Mouse (Mus musculus) embryonic fibroblast, embryonic 13.5 days (primary cell): ENCODE data around the gene Hip1r. TPM values are rescaled to one million over a fixed set of nuclear protein-coding genes. Genes with fewer than 3 reads are reported as not detected.

Source experiments
- H3K27ac ChIP-seq: 2 replicates; pipeline ENCODE4 v1.5.1; 2012; ENCODE audit warnings: low read length, control low read depth, inconsistent platforms; ENCODE audit not compliant: insufficient read depth
- H3K4me1 ChIP-seq: 2 replicates; pipeline ENCODE4 v1.6.1; 2011; ENCODE audit warnings: low read length; ENCODE audit not compliant: control insufficient read depth, insufficient read depth
- H3K4me3 ChIP-seq: 2 replicates; pipeline ENCODE4 v1.5.1; 2011; ENCODE audit warnings: mild to moderate bottlenecking, control low read depth, low read length; ENCODE audit not compliant: insufficient read depth
- CTCF ChIP-seq: IDR thresholded peaks from 2 replicates; pipeline ENCODE4 v1.5.1; 2011; ENCODE audit warnings: mild to moderate bottlenecking, control low read depth, low read length, moderate library complexity, borderline replicate concordance; ENCODE audit not compliant: insufficient read depth
- POLR2A ChIP-seq: IDR thresholded peaks from 2 replicates; pipeline ENCODE4 v1.6.1; 2011; ENCODE audit warnings: low read depth, mild to moderate bottlenecking, control low read depth, low read length, moderate library complexity
- polyA plus RNA-seq: library from polyadenylated mRNA; stranded (reverse); fragments of >200 nt; gene quantifications from 2 replicates; pipeline ENCODE4 v1.2.4, GENCODE M21; 2011; ENCODE audit warnings: low read depth; ENCODE audit not compliant: missing spikeins, insufficient read length

Gene Hip1r
- polyA plus RNA-seq, 1 experiment = 5.9 TPM

DNA sequence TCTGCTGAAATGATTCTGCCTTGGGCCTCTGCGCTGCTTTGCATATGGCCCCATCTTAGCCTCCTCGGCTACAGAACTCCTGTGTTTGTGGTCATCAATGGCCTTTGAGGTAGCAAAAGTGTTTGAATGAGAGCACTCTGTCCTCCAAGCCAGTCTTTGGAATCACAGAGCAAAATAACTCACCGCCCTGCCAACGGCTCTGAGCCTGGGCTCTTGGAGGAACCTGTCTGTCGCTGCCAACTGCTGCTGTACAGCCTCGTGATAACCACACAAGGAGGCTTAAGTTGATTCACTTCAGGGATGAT lies 7.8 kb downstream of the Hip1r start:
- TF ChIP-seq POLR2A = no peak
- TF ChIP-seq CTCF = no peak
- Histone ChIP-seq H3K4me1 (peaks cover 8% of the 10 kb centered on the region), H3K27ac (no peak overlapping the region), H3K4me3 (no peak overlapping the region)

DNA sequence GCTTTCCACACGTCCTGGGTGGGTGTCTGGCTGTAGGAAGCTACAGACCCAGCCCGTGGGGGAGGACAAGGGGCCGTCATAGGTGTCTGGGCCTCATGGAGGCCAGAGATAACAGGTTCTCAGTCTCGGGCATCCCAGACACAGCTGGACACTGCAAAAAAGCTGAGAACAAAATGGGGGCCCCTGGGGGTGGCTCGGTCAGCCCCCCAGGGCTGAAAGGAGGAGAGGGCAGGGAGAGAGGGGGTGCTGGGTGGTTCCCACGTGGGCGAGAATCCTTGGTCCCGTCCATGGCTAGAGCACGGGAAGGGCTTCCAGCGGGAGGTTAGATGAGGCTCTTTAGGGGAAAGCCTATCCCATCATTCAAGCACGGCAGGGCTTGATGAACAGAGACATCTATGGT lies 9.4 kb downstream of the Hip1r start:
- Histone ChIP-seq H3K27ac (no peak overlapping the region), H3K4me3 (no peak overlapping the region), H3K4me1 (peaks cover 8% of the 10 kb centered on the region)
- no peak for TF ChIP-seq CTCF
- TF ChIP-seq POLR2A = no peak

DNA sequence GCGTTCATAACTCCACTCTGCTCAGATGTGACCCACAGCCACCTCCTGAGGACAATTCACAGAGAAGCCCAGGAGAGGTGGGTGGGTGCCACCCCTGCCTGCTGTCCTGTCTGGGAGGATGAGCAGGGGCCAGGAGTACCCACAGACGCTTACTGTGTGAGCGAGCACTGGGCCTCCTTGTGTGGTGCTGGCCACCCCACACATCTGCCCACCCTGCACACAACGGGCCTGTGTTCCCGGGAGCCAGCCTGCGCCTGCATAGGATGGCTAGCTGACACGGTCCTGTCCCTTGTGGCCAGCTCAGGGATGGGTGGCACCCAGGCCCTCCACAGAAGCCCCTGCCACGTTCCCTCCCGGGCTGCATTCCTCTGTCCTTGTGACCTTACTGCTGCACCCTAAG lies 12.0 kb downstream of the Hip1r start:
- Histone ChIP-seq H3K4me3 (no peak overlapping the region), H3K27ac (no peak overlapping the region), H3K4me1 (peaks cover 7% of the 10 kb centered on the region)
- TF ChIP-seq POLR2A = no peak
- no peak for TF ChIP-seq CTCF

DNA sequence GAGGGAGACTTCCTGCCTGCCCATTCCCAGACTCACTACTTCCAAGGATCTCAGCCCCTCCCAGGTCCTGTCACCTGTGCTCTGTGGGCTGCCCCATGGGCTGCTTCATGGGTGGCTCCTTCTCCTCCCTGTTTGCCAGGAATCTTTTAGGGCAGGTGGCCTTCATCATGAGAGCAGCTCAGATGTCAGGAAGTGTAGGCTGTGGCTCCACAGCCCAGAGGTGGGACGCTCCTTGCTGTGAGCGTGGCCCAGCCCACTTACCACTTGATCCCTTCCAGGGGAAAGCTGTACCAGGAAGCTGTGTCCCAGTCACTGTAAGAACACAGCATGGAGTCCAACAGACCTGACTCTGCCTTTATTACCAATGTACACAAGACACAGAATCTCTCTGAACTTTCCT lies 13.5 kb downstream of the Hip1r start:
- H3K27ac ChIP-seq = no peak overlapping the region
- no peak overlapping the region for H3K4me3 ChIP-seq
- H3K4me1 ChIP-seq = peaks cover 3% of the 10 kb centered on the region; the same call in 1 of the 2 replicates
- TF ChIP-seq CTCF = no peak
- TF ChIP-seq POLR2A = no peak

DNA sequence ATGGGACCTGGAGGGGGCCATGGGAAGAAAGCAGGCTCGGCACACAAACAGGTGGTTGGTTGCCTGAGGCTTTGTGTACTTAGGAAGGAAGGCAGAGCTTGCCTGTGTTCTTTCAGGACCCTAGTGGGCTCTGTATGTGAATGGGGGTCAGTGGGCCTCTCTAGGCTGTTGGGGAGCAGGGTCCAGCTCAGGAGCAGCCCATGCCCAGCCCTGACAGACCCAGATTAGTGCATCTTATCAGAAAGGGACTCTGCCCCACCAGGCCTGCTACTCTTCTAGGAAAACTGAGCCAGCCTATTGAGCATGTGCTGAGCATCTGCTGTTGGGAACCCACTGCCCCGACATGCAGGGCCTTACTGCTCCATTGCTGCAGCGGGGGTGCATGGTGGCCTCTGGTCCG lies 14.1 kb downstream of the Hip1r start:
- Histone ChIP-seq H3K4me1 (peaks cover 6% of the 10 kb centered on the region; the same call in 1 of the 2 replicates), H3K27ac (no peak overlapping the region), H3K4me3 (no peak overlapping the region)
- no peak for TF ChIP-seq POLR2A
- no peak for TF ChIP-seq CTCF

DNA sequence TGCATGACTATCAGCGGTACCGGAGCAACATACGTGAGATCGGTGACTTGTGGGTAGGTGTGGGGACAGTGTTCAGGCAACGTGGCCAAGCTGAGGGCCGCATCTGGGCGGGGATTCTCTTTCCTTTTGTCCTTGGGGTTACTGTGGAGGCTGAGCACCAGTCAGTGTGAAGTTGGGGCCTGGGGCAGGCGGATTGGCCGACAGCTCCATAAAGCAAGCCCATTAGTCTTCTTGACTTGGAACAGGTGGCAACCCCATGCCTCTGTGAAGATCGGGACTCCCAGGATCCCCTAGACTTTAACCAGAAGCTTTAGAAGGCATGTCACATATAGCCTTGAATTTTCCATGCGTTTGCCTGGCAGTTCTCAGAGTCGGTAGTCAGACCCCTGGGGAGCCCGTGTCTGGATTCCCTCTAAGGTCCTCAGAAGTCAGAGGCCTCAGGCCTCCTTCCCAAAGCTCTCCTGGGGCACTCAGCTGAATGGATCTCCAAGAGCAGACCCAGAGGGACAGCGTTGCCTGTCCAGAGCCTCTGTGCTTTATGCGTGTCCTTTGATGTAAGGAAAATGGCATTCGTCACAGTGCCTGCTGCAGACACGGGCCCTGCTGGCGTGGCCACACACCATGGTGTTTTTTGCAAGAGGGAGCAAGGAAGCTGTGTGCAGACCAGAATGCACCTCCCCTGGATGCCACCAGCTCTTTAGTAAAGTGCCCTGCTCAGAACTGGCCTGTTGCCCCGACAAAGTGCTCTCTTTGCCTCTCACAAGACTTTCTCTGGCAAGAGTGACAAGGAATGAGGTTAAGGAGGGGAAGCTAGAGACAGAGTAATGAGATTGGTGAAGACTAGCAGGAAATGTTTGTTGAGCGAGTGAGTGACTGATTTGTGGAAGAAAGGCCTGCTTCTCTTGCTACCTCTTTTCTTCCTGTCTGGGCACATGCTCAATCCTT lies 16.8 kb downstream of the Hip1r start:
- H3K4me3 ChIP-seq = no peak overlapping the region
- TF ChIP-seq CTCF (no peak), POLR2A (no peak)

DNA sequence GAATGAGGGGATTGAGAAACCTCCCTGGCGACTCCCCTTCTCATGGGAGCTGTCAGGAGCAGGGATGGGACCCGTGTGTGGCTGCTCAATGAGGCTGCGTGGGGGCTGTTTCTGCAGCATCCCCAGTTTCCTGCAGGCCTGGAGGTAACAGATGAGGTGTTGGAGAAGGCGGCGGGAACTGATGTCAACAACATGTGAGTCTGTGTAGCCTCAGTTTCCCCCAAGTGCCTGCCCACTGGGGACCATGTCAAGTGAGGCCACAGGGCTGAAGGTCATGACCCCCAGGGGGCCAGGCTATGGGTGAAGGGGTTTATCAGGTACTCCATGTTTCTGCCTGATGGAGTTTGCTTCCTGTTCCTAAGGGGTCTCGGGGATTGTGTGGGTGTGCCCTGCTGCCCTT lies 17.9 kb downstream of the Hip1r start:
- TF ChIP-seq CTCF (no peak), POLR2A (no peak)
- H3K4me3 ChIP-seq = no peak overlapping the region
- no peak overlapping the region for H3K27ac ChIP-seq
- H3K4me1 ChIP-seq = peaks cover 10% of the 10 kb centered on the region; the same call in 1 of the 2 replicates

More for the DNA sequence above, 16.8 kb downstream of the Hip1r start:
- Histone ChIP-seq H3K4me1 (peaks cover 10% of the 10 kb centered on the region; the same call in 1 of the 2 replicates), H3K27ac (no peak overlapping the region)

DNA sequence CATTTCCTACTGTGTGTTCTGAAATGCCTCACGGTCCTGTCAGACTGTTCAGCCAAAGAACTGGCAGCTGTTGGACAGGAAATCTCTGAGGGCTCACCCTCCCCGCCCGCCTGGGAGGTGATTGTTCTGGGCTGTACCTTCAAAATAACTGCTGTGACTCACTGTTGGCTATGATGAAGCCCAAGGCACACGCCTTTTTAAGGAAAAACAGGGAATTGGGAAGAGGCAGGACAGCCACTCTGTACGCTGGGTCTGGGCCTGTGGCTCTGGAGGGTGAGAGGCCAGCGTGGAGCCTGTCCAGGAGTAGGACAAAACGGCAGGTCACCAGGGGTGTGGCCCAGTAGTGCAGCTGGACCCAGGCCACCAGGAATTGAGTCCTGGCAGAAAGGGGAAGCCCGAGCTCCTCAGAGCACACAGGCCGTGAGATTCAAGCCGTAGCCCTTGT lies 18.8 kb downstream of the Hip1r start:
- Histone ChIP-seq H3K4me3 (no peak overlapping the region), H3K27ac (peak overlapping the region; percentile 75), H3K4me1 (peaks cover 10% of the 10 kb centered on the region; the same call in 1 of the 2 replicates)
- no peak for TF ChIP-seq CTCF
- TF ChIP-seq POLR2A = 0 out of 2 replicates have a peak, but pooled peaks have one; percentile 55

DNA sequence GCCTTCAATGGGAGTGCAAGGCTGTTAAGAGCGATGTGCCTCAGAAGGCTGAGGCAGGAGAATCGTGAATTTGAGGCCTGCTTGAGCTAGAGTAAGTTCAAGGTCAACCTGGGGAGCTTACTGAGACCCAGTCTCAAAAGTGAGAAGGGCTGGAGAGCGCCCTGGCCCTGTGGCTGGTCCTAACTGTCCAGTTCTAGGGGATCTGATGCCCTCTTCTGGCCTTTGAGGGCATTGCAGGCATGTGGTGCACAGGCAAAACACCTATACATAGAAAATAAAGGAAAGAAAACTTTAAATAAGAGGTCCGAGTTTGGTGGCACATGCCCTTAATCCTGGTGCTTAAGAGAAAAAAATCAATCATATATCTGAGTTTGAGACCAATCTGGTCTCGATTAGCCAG lies 19.4 kb downstream of the Hip1r start:
- TF ChIP-seq POLR2A (no peak), CTCF (peak; percentile 73)
- Histone ChIP-seq H3K27ac (peak overlapping the region; percentile 65), H3K4me3 (no peak overlapping the region), H3K4me1 (peaks cover 10% of the 10 kb centered on the region; the same call in 1 of the 2 replicates)
